Mouse (Mus musculus) ES-E14 (cell line): ENCODE measurements around the gene Arid1a.

Experiments
- CHD2 ChIP-seq: IDR thresholded peaks from 2 replicates; pipeline ENCODE4 v1.6.1; 2014; ENCODE audit warnings: mild to moderate bottlenecking, low read depth, low read length, inconsistent platforms
- HCFC1 ChIP-seq: IDR thresholded peaks from 2 replicates; pipeline ENCODE4 v1.6.1; 2012; ENCODE audit warnings: low read length, inconsistent platforms, borderline replicate concordance; ENCODE audit not compliant: insufficient read depth
- MAFK ChIP-seq: IDR thresholded peaks from 2 replicates; pipeline ENCODE4 v1.6.1; 2014; ENCODE audit warnings: mild to moderate bottlenecking, low read depth, low read length, inconsistent platforms; ENCODE audit not compliant: insufficient read depth
- ZC3H11A ChIP-seq: IDR thresholded peaks from 2 replicates; pipeline ENCODE4 v1.6.1; 2012; ENCODE audit warnings: low read depth, mild to moderate bottlenecking, inconsistent platforms, low read length, borderline replicate concordance
- ZNF384 ChIP-seq: IDR thresholded peaks from 2 replicates; pipeline ENCODE4 v1.6.1; 2012; ENCODE audit warnings: low read depth, low read length, inconsistent platforms

DNA sequence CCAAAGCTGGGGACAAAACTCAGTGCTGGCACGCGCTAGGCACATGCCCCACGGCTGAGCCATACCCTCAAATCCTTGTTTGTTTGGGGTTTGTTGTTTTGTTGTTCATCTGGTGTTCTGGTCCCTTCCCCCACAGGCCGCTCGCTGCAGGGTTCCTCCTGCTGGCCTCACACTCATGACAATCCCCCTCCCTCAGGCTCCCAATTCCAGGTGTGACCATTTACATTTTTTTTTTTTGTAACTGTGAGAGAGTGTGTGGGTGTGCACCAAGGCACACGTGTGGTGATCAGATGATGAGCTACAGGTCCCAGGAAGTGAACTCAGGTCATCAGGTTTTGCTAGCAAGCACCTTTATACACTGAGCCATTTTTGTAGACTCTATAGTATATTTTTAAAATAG is 44.0 kb upstream of the Arid1a start:
- TF ChIP-seq HCFC1, result no peak
- no peak for TF ChIP-seq CHD2
- no peak for TF ChIP-seq ZC3H11A
- no peak for TF ChIP-seq ZNF384
- TF ChIP-seq MAFK, result no peak
